Mouse (Mus musculus): Measurements from ENCODE around the gene Nnat.
"Not testable (repeated sequence)": the region's sequence is repeated elsewhere in the genome, so short reads cannot be mapped to it uniquely, and the experiment has no call there.

Gene Nnat

GRCm38 (mm10) chr2:157552158-157552886 lies 7.6 kb upstream of the Nnat start:
- no peak for DNase-seq (ENCODE audit: low spot score)

GRCm38 (mm10) chr2:157556074-157556698 lies 3.7 kb upstream of the Nnat start:
- DNase-seq (ENCODE audit: low spot score) = no peak

GRCm38 (mm10) chr2:157558051-157558450 lies 1.8 kb upstream of the Nnat start:
- DNase-seq (ENCODE audit: low spot score) = no peak

GRCm38 (mm10) chr2:157558520-157558919 lies 1.4 kb upstream of the Nnat start:
- no peak for DNase-seq (ENCODE audit: low spot score)

- DNase-seq (ENCODE audit: low spot score) = no peak
These were observed 438 bp upstream of the Nnat start for GRCm38 (mm10) chr2:157559440-157559839.

- DNase-seq (ENCODE audit: low spot score) = no peak
These were observed 424 bp downstream of the Nnat start for GRCm38 (mm10) chr2:157560302-157560701.

GRCm38 (mm10) chr2:157561165-157561836 lies 1.4 kb downstream of the Nnat start:
- DNase-seq (ENCODE audit: low spot score) = peak; percentile 61

GRCm38 (mm10) chr2:157563031-157563430 lies 3.2 kb downstream of the Nnat start:
- DNase-seq (ENCODE audit: low spot score) = no peak

GRCm38 (mm10) chr2:157564723-157565122 lies 4.8 kb downstream of the Nnat start:
- DNase-seq (ENCODE audit: low spot score) = no peak

- DNase-seq (ENCODE audit: low spot score) = no peak
These were observed 5.6 kb downstream of the Nnat start for GRCm38 (mm10) chr2:157565446-157565845.

GRCm38 (mm10) chr2:157565898-157566259 lies 6.0 kb downstream of the Nnat start:
- no peak for DNase-seq (ENCODE audit: low spot score)

- DNase-seq (ENCODE audit: low spot score) = peak; percentile 79
These were observed 6.5 kb downstream of the Nnat start for GRCm38 (mm10) chr2:157566260-157566952.

GRCm38 (mm10) chr2:157567235-157567961 lies 7.5 kb downstream of the Nnat start:
- no peak for DNase-seq (ENCODE audit: low spot score)

- DNase-seq (ENCODE audit: low spot score) = no peak
These were observed 9.0 kb downstream of the Nnat start for GRCm38 (mm10) chr2:157568881-157569280.

GRCm38 (mm10) chr2:157569796-157570485 lies 10.1 kb downstream of the Nnat start:
- DNase-seq (ENCODE audit: low spot score) = no peak

GRCm38 (mm10) chr2:157571224-157571832 lies 11.4 kb downstream of the Nnat start, which contains the start of gene Blcap:
TSS of gene Blcap (minus strand) at chr2:157571274.
- DNase-seq (ENCODE audit: low spot score) = no peak

GRCm38 (mm10) chr2:157572786-157573185 lies 12.9 kb downstream of the Nnat start:
- no peak for DNase-seq (ENCODE audit: low spot score)

GRCm38 (mm10) chr2:157585351-157585750 lies 25.5 kb downstream of the Nnat start:
- not testable (repeated sequence) for DNase-seq (ENCODE audit: low spot score)

GRCm38 (mm10) chr2:157596876-157597566 lies 37.1 kb downstream of the Nnat start:
- DNase-seq (ENCODE audit: low spot score) = no peak

GRCm38 (mm10) chr2:157601435-157601839 lies 41.6 kb downstream of the Nnat start:
- DNase-seq (ENCODE audit: low spot score) = peak; percentile 11
